Mouse (Mus musculus): ENCODE results near the gene Neb.

DNA sequence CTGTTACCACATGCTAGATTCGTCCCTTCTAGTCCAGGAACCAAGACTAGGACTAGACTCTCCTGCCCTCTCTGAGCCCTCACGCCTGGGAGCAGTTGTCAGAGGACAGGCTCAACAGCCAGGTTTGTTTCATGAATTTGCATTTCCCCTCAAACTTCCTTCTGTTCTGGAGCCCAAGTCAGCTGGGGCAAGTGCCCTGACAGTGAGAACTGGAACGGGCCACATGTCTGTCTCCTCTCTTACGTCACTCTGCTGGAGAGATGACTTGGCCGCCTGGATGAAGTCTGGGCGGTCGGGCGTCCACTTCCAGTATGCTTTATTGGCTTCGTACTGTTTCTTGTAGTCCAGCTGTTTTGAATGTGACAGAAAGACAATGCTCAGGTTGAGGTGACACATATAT is 200.5 kb downstream of the Neb start:
- TF ChIP-seq GATA1 (IDR thresholded peaks at IDR 0.05; ENCODE audit: borderline replicate concordance, low read length) (no peak), FLI1 (IDR thresholded peaks at IDR 0.05; ENCODE audit: low read length) (no peak)

Data from megakaryocyte, embryonic 14.5 days (primary cell).